Mouse (Mus musculus): ENCODE data around the gene Fabp6. TPM values are rescaled to one million over a fixed set of nuclear protein-coding genes. Genes with fewer than 3 reads are reported as not detected.

Fabp6 gene
- polyA plus RNA-seq, 1 experiment from 2014 or later = not detected

- Histone ChIP-seq H3K9me3 (ENCODE audit: control insufficient read depth, low read length) (no peaks in the 10 kb centered on the region), H3K9ac (ENCODE audit: low read depth, low read length) (no peak overlapping the region), H3K27ac (ENCODE audit: low read depth, low read length) (no peak overlapping the region), H3K4me1 (replicated peaks; ENCODE audit: control insufficient read depth, insufficient read depth, low read length) (peaks cover 6% of the 10 kb centered on the region), H3K27me3 (replicated peaks; ENCODE audit: control insufficient read depth, insufficient read depth, low read length) (no peaks in the 10 kb centered on the region), H3K4me3 (ENCODE audit: low read depth, low read length) (no peak overlapping the region), H3K36me3 (ENCODE audit: control insufficient read depth, insufficient read depth, low read length) (no peaks in the 10 kb centered on the region), H3K4me2 (no peak overlapping the region)
- 59% methylated on average over 2 of the region's 2 CpGs for WGBS
- ATAC-seq (replicated peaks; ENCODE audit: low FRiP score) = no peak
- DNase-seq (ENCODE audit: low spot score) = no peak
These were observed 35.9 kb downstream of the Fabp6 start for GRCm38 (mm10) chr11:43565414-43565813.

DNA sequence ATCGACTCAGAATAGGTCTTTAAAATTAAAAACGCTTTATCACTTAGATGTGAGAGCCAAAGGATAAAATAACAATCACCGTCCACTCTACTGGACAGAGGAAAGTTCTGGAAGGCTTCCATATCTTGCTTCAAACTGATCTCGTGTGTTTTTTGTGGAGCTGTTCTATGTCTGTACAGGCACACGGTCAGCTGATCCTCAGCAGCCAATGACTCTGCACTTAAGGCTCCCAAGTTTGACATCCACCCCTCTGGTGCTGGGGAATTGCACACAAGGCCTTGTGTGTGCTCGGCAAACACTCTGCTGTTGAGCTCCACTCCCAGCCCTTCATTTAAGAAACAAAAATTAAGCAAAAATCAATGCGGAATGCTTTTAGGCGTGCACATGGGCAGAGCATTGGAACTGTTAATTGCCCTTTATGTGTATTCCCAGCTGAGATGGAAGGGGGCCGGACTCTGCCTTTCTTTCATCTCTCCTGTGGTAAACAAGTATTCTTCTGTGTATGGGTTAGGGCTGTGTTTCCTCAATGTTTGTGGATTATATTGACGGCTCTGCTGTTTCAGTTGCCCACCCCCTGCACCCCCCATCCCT, 37.6 kb downstream of the Fabp6 start:
- 74% methylated on average over 10 of the region's 10 CpGs for WGBS
- no peak overlapping the region for H3K9ac ChIP-seq (ENCODE audit: low read depth, low read length)
- H3K36me3 ChIP-seq (ENCODE audit: control insufficient read depth, insufficient read depth, low read length) = no peaks in the 10 kb centered on the region
- no peak overlapping the region for H3K4me3 ChIP-seq (ENCODE audit: low read depth, low read length)
- H3K9me3 ChIP-seq (ENCODE audit: control insufficient read depth, low read length) = no peaks in the 10 kb centered on the region
- peaks cover 7% of the 10 kb centered on the region for H3K4me1 ChIP-seq (replicated peaks; ENCODE audit: control insufficient read depth, insufficient read depth, low read length)
- ATAC-seq (replicated peaks; ENCODE audit: low FRiP score) = no peak
- no peak overlapping the region for H3K4me2 ChIP-seq
- no peaks in the 10 kb centered on the region for H3K27me3 ChIP-seq (replicated peaks; ENCODE audit: control insufficient read depth, insufficient read depth, low read length)
- H3K27ac ChIP-seq (ENCODE audit: low read depth, low read length) = no peak overlapping the region
- no peak for DNase-seq (ENCODE audit: low spot score)

- H3K9me3 ChIP-seq (ENCODE audit: control insufficient read depth, low read length) = no peaks in the 10 kb centered on the region
- H3K27ac ChIP-seq (ENCODE audit: low read depth, low read length) = no peak overlapping the region
- no peaks in the 10 kb centered on the region for H3K27me3 ChIP-seq (replicated peaks; ENCODE audit: control insufficient read depth, insufficient read depth, low read length)
- H3K4me1 ChIP-seq (replicated peaks; ENCODE audit: control insufficient read depth, insufficient read depth, low read length) = peaks cover 4% of the 10 kb centered on the region
- WGBS = 41% methylated on average over 6 of the region's 6 CpGs
- H3K4me3 ChIP-seq (ENCODE audit: low read depth, low read length) = no peak overlapping the region
- DNase-seq (ENCODE audit: low spot score) (no peak), ATAC-seq (replicated peaks; ENCODE audit: low FRiP score) (no peak)
- no peak overlapping the region for H3K4me2 ChIP-seq
- no peak overlapping the region for H3K9ac ChIP-seq (ENCODE audit: low read depth, low read length)
- no peaks in the 10 kb centered on the region for H3K36me3 ChIP-seq (ENCODE audit: control insufficient read depth, insufficient read depth, low read length)
These were observed 41.6 kb downstream of the Fabp6 start for GRCm38 (mm10) chr11:43559515-43560292.

- no peak overlapping the region for H3K4me3 ChIP-seq (ENCODE audit: low read depth, low read length)
- H3K36me3 ChIP-seq (ENCODE audit: control insufficient read depth, insufficient read depth, low read length) = no peaks in the 10 kb centered on the region
- ATAC-seq (replicated peaks; ENCODE audit: low FRiP score) (no peak), DNase-seq (ENCODE audit: low spot score) (no peak)
- H3K27ac ChIP-seq (ENCODE audit: low read depth, low read length) = no peak overlapping the region
- H3K27me3 ChIP-seq (replicated peaks; ENCODE audit: control insufficient read depth, insufficient read depth, low read length) = no peaks in the 10 kb centered on the region
- H3K4me1 ChIP-seq (replicated peaks; ENCODE audit: control insufficient read depth, insufficient read depth, low read length) = peaks cover 4% of the 10 kb centered on the region; the same call in 1 of the 2 replicates
- 76% methylated on average over 11 of the region's 11 CpGs for WGBS
- H3K4me2 ChIP-seq = no peak overlapping the region
- H3K9me3 ChIP-seq (ENCODE audit: control insufficient read depth, low read length) = no peaks in the 10 kb centered on the region
- no peak overlapping the region for H3K9ac ChIP-seq (ENCODE audit: low read depth, low read length)
These were observed 44.8 kb downstream of the Fabp6 start for GRCm38 (mm10) chr11:43556538-43556937.

- Histone ChIP-seq H3K4me1 (replicated peaks; ENCODE audit: control insufficient read depth, insufficient read depth, low read length) (peaks cover 24% of the 10 kb centered on the region), H3K4me3 (ENCODE audit: low read depth, low read length) (no peak overlapping the region), H3K9me3 (ENCODE audit: control insufficient read depth, low read length) (no peaks in the 10 kb centered on the region)
These were observed 48.7 kb downstream of the Fabp6 start for GRCm38 (mm10) chr11:43552675-43553074.

GRCm38 (mm10) chr11:43551756-43552155, 49.6 kb downstream of the Fabp6 start:
- Histone ChIP-seq H3K9me3 (ENCODE audit: control insufficient read depth, low read length) (no peaks in the 10 kb centered on the region), H3K4me3 (ENCODE audit: low read depth, low read length) (no peak overlapping the region), H3K36me3 (ENCODE audit: control insufficient read depth, insufficient read depth, low read length) (no peaks in the 10 kb centered on the region), H3K9ac (ENCODE audit: low read depth, low read length) (no peak overlapping the region), H3K4me1 (replicated peaks; ENCODE audit: control insufficient read depth, insufficient read depth, low read length) (peaks cover 24% of the 10 kb centered on the region), H3K4me2 (no peak overlapping the region), H3K27ac (ENCODE audit: low read depth, low read length) (no peak overlapping the region), H3K27me3 (replicated peaks; ENCODE audit: control insufficient read depth, insufficient read depth, low read length) (no peaks in the 10 kb centered on the region)
- DNase-seq (ENCODE audit: low spot score) = no peak
- no peak for ATAC-seq (replicated peaks; ENCODE audit: low FRiP score)
- WGBS = 64% methylated on average over 3 of the region's 3 CpGs

More at GRCm38 (mm10) chr11:43552675-43553074, 48.7 kb downstream of the Fabp6 start:
- 67% methylated on average over 6 of the region's 6 CpGs for WGBS
- H3K27ac ChIP-seq (ENCODE audit: low read depth, low read length) = no peak overlapping the region
- no peak overlapping the region for H3K4me2 ChIP-seq
- DNase-seq (ENCODE audit: low spot score) (no peak), ATAC-seq (replicated peaks; ENCODE audit: low FRiP score) (no peak)
- H3K36me3 ChIP-seq (ENCODE audit: control insufficient read depth, insufficient read depth, low read length) = no peaks in the 10 kb centered on the region
- no peak overlapping the region for H3K9ac ChIP-seq (ENCODE audit: low read depth, low read length)
- H3K27me3 ChIP-seq (replicated peaks; ENCODE audit: control insufficient read depth, insufficient read depth, low read length) = no peaks in the 10 kb centered on the region

GRCm38 (mm10) chr11:43549701-43550100, 51.6 kb downstream of the Fabp6 start:
- no peak overlapping the region for H3K27ac ChIP-seq (ENCODE audit: low read depth, low read length)
- H3K4me1 ChIP-seq (replicated peaks; ENCODE audit: control insufficient read depth, insufficient read depth, low read length) = peaks cover 30% of the 10 kb centered on the region
- no peak overlapping the region for H3K4me3 ChIP-seq (ENCODE audit: low read depth, low read length)
- ATAC-seq (replicated peaks; ENCODE audit: low FRiP score) (no peak), DNase-seq (ENCODE audit: low spot score) (no peak)
- no peak overlapping the region for H3K4me2 ChIP-seq
- H3K9me3 ChIP-seq (ENCODE audit: control insufficient read depth, low read length) = no peaks in the 10 kb centered on the region
- H3K36me3 ChIP-seq (ENCODE audit: control insufficient read depth, insufficient read depth, low read length) = no peaks in the 10 kb centered on the region
- 49% methylated on average over 11 of the region's 11 CpGs for WGBS
- H3K9ac ChIP-seq (ENCODE audit: low read depth, low read length) = no peak overlapping the region
- H3K27me3 ChIP-seq (replicated peaks; ENCODE audit: control insufficient read depth, insufficient read depth, low read length) = no peaks in the 10 kb centered on the region

DNA sequence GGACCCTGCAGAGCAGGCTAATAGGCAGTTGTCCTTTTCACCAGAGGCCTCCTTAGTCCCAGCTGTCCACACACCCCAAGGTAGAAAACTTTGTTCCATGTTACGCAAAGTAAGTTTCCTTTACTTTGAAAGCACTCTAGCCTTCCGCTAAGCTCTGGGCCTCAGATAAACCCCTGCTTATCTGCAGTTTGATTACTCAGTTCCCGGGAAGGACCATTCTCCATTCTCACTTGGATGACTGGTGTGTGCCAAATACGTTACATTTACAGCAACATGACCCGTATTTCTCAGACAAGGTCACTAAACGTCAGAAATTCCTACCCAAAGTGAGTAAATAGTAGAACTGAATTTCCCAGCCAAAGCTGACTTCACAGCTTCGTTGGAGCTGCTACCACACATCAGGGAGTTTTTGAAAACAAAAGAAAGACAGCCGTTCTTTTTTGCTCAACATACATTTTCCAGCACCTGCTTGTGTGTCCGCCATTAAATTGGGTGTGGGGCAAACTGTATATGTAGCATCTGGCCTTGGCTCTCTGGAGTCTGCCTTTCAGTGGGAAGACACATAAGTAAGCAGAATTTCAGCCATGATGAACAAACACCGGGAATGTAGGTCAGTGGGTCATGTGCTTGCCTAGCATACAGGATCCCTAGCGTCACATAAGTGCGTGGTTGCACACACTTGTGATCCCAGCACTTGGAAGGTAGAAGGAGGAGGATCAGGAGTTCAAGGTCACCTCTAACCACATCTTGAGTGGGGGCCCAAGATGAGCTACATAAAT, 52.5 kb downstream of the Fabp6 start:
- Histone ChIP-seq H3K4me3 (ENCODE audit: low read depth, low read length) (no peak overlapping the region), H3K4me1 (replicated peaks; ENCODE audit: control insufficient read depth, insufficient read depth, low read length) (peaks cover 37% of the 10 kb centered on the region), H3K9me3 (ENCODE audit: control insufficient read depth, low read length) (no peaks in the 10 kb centered on the region), H3K27ac (ENCODE audit: low read depth, low read length) (peak overlapping the region; percentile 43; the same call in 1 of the 2 replicates), H3K27me3 (replicated peaks; ENCODE audit: control insufficient read depth, insufficient read depth, low read length) (no peaks in the 10 kb centered on the region), H3K9ac (ENCODE audit: low read depth, low read length) (no peak overlapping the region), H3K4me2 (no peak overlapping the region), H3K36me3 (ENCODE audit: control insufficient read depth, insufficient read depth, low read length) (no peaks in the 10 kb centered on the region)
- no peak for ATAC-seq (replicated peaks; ENCODE audit: low FRiP score)
- WGBS = 45% methylated on average over 12 of the region's 12 CpGs
- DNase-seq (ENCODE audit: low spot score) = no peak
